Mouse (Mus musculus): Measurements from ENCODE around the gene 2610301B20Rik. TPM values are rescaled to one million over a fixed set of nuclear protein-coding genes. Genes with fewer than 3 reads are reported as not detected.
"Not testable (repeated sequence)": the region's sequence is repeated elsewhere in the genome, so short reads cannot be mapped to it uniquely, and the experiment has no call there.

The 2610301B20Rik gene
- 10 to 100 TPM; 32.4 to 33.3 TPM for total RNA-seq (2021)
- long read RNA-seq, experiment 1, transcript 2610301B20Rik-201 (6 exons, 2,116 nt), result major isoform, 41 of 41 reads
- long read RNA-seq, experiment 1, partial matches to known transcripts, result 0 of 41 reads
- long read RNA-seq, experiment 1, other reads (novel, unspliced or antisense), result 0 of 41 reads
- long read RNA-seq, experiment 2, transcript 2610301B20Rik-201 (6 exons, 2,116 nt), result major isoform, 53 of 58 reads
- long read RNA-seq, experiment 2, partial matches to known transcripts, result 0 of 58 reads
- long read RNA-seq, experiment 2, other reads (novel, unspliced or antisense), result 5 of 58 reads

GRCm38 (mm10) chr4:10873920-10874665 is at the start of gene 2610301B20Rik:
Gene 2610301B20Rik (plus strand): TSS chr4:10874498.
- peak; percentile 94 to 97 for DNase-seq (ENCODE audit: low spot score in 2 of 2)

- DNase-seq (ENCODE audit: low spot score in 2 of 2), result no peak
Observed at GRCm38 (mm10) chr4:10833273-10833672, 41.0 kb upstream of the 2610301B20Rik start.

GRCm38 (mm10) chr4:10835252-10836051 is 38.8 kb upstream of the 2610301B20Rik start:
- DNase-seq (ENCODE audit: low spot score in 2 of 2), result peak; percentile 33 to 54

GRCm38 (mm10) chr4:10845848-10846247 is 28.4 kb upstream of the 2610301B20Rik start:
- DNase-seq (ENCODE audit: low spot score in 2 of 2), result no peak

GRCm38 (mm10) chr4:10849812-10850211 is 24.5 kb upstream of the 2610301B20Rik start:
- DNase-seq (ENCODE audit: low spot score in 2 of 2), result no peak

DNA sequence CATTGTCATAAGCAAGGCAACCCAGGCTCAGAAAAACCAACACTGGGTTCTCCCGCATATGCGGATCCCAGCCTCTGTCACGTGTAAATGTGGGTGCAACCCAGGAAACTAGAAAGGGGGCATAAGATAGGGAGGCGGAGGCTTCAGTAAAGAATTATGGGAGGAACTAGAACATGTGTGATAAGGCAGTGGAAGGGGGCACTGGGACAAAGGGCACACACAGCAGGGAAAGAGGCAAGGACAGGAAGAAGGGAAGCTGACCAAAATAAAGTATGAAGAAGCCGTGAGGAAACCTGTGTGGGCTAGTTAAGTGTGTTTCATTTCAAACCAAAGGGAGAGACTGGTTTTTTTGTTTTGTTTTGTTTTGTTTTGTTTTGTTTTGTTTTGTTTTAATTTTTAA is 23.3 kb upstream of the 2610301B20Rik start:
- no peak for DNase-seq (ENCODE audit: low spot score in 2 of 2)

- no peak for DNase-seq (ENCODE audit: low spot score in 2 of 2)
Observed at GRCm38 (mm10) chr4:10859174-10859573, 15.1 kb upstream of the 2610301B20Rik start.

GRCm38 (mm10) chr4:10859911-10860581 is 14.3 kb upstream of the 2610301B20Rik start:
- peak; percentile 12 to 31 for DNase-seq (ENCODE audit: low spot score in 2 of 2)

DNA sequence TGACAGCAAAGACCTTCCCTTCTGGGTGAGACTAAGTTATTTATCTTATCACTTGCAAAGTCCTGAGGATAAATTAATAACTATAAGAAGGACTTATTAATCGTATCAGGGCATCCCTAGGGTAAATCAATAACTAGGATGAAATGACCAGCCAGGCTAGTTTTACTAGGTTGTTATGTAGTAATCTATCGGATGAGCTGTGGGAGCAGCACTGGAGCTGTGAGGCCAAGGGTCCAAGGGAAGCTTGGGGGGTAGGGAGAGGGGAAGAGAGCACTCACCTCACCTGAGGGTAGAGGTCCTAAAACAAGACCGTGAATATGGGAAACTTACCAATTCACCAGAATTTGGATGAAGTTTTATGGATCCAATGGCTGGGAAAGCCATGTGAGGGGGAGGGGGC is 13.5 kb upstream of the 2610301B20Rik start:
- DNase-seq (ENCODE audit: low spot score in 2 of 2), result no peak

DNA sequence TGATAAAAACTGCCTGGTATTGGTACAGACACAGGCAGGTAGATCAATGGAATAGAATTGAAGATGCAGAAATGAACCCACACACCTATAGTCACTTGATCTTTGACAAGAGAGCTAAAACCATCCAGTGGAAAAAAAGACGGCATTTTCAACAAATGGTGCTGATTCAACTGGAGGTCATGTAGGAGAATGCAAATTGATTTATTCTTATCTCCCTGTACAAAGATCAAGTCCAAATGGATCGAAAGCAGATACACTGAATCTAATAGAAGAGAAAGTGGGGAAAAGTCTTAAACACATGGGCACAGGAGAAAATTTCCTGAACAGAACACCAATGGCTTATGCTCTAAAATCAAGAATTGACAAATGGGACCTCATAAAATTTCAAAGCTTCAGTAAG is 11.4 kb upstream of the 2610301B20Rik start:
- DNase-seq (ENCODE audit: low spot score in 2 of 2), result not testable (repeated sequence)

GRCm38 (mm10) chr4:10872231-10872630 is 2.1 kb upstream of the 2610301B20Rik start:
- DNase-seq (ENCODE audit: low spot score in 2 of 2), result no peak

DNA sequence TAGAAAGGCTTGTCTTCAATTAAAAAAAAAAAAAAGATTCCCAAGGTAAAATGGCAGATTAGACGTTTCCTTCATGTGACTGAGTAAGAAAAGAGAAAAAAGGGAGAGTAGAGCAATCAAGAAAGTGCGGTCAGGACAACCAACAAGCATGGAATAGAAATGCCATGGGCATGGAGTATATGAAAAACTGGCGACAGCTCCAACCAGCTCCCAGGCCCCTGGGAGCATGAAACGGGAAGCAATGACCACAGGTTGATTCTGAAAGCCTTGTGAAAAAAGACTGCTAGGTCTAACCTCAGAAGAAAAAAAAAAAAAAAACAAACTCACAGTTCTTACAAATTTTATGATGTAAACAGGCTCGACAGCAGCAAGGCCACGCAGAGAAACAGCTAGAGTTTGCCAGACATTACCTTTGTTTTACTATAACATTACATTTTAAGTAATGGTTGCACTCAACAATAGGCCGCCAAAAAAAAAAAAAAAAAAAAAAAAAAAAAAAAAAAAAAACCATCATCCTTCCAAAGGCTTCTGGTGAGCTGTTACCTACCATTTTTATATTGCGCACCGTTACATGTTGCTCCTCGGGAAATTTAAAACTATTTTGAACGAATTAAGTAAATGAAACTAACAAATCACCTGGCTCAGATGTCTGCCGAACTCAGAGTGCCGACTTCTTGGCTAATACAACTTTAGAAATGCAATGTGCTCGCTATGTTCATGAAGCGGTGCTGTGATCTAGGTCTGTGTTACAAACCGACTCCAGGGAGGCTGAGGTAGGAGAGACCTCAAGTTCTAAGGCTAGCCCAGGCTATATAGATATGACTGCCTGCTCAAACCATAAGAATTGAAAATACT is 1.4 kb upstream of the 2610301B20Rik start:
- no peak for DNase-seq (ENCODE audit: low spot score in 2 of 2)

DNA sequence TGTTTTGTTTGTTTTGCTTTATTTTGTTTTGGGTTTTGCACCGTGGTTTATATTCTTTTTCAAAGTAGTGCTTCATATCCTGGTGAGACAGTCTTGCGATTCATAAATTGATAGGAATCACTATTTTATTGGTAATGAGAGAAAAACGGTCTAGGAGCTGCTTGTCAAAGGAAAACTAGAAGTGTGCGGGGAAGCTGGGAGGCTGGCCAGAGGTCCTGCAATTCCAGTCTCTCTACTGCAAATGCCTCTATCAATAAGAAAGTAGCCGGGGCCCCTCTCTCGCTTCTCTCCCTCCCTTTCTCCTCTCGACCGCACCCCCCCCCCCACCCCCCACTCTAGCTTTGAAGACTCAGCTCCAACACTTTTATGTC is 764 bp upstream of the 2610301B20Rik start:
- DNase-seq (ENCODE audit: low spot score in 2 of 2), result no peak

DNA sequence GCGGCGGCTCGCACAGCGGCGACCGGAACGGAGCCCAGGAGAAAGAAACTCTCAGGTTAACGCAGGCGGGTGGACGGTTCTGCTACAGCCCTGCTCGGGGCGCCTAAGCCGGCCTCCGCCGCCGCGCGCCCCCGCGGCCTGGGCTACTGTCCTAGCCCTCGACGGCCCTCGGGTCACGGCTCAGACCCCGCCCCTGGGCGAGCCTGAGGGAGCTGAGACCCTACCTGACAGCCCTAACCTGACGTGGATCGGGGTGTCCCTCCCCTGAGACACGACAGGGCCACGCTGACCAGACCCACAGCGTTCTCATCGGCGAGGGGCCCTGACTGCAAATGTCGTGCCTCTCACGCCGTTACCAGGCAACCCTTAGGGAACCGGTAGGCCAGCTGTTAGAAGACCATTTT is 422 bp downstream of the 2610301B20Rik start:
- peak in 1 of 2 experiments; percentile 45 for DNase-seq (ENCODE audit: low spot score in 2 of 2)

DNA sequence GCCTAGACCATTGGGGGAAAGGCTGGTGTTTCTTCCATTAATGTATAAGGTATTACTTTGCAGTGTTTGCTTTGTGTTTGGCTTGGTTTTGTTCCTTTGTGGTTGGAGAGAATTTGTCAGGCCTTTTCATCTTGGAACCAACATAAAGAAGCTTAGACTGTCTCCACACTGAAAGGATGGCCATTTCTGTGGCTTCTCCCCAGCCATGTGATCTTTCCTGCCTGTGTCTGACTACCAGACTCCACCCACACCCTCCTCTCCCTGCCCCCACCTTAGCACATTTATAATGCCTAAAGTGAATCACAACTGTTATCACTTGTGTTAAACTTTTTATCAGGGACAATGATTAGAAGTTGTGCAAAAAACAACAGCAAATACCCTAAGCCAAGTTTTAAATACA is 1.1 kb downstream of the 2610301B20Rik start:
- DNase-seq (ENCODE audit: low spot score in 2 of 2), result peak; percentile 18 to 25

GRCm38 (mm10) chr4:10877057-10877456 is 2.8 kb downstream of the 2610301B20Rik start:
- no peak for DNase-seq (ENCODE audit: low spot score in 2 of 2)

DNA sequence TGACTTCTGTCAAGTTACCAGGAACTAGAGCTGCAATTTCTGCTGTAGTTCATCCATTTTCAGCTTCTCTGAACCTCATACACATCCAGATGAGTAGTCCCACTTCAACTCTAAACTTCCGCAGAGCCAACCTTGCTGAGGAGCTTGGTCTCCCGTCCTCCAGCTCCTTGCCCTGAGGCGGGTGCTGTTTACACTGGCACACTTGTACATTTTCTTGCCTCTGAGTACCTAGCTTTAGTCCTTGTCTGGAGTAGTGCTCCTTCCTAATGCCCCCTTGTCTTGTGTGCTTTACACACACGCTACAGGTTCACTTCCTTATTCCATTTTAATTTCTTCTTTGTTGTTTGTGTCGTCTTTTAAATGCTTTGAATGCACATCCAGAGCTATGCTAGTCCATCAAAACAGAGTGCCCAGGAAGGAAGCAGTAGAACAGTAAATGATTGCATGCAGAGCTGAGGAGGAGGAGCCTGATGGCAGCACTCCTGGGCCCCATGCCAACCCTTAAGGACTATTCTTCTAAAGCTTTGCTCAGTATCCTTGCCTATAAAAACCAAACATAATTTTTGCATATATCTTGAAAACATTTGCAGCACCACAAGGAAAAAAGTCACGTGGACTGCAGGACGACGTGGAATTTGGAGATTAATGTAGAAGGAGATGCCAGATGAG is 9.6 kb downstream of the 2610301B20Rik start:
- DNase-seq (ENCODE audit: low spot score in 2 of 2), result no peak

DNA sequence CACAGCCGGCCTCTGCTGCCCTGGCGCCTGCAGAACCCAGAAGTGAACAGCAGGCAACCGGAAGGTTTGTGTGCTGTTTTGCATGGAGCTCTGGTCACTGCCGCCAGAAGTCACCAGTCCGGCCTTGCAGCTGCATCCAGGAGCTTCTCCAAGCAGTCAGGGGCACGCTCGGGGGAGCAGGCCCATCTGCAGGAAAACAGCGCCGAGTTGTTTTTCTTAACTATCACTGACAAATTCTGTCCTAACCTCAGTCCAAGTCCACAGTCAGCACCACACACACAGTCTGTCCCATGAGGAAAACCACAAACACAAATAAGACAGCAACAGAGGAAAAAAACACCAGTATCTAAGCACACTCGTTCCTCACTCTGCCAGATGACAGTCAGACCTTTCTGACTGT is 14.5 kb downstream of the 2610301B20Rik start:
- no peak for DNase-seq (ENCODE audit: low spot score in 2 of 2)

DNA sequence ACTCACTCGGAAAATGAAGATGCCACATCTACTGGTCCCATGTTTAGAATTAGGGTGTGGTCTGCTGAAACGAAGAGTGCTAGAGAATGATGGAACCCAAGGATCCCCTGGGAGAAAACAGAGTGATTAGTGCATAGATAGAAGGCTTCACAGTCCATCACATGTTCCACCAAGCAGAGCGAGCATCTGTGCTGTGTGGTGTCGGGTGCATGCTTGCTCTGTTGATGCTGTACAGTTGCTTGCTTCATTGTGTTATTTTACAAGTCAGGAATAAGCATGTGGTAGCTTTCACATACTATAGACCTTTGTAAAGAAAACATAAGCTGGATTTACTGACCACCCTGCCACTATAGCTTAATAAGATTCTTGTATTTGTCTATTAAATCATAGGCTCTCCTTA is 22.0 kb downstream of the 2610301B20Rik start:
- DNase-seq (ENCODE audit: low spot score in 2 of 2), result no peak

DNA sequence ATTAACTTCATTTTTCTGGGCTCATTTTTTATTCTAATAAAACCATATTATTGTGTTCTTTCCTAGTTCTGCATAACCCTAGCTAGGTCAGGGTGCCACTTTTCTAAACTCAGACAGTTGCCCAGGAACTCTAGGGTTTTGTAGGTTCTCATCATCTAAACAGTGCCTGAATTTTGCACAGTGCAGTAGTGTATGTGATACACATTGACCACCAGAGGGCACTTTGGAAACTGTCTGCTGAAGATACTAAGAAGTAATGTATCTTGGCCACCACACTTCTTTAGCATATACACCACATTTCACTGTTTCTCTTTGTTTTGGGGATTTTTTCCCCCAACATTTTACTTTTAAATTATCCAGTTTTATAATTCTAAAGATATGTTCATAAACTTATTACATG is 22.6 kb downstream of the 2610301B20Rik start:
- no peak for DNase-seq (ENCODE audit: low spot score in 2 of 2)

Data from layer of hippocampus, postnatal 14 days (tissue).